Mouse (Mus musculus) megakaryocyte-erythroid progenitor cell, adult 5-6 weeks (primary cell): ENCODE data around the gene Slc16a7. TPM values are rescaled to one million over a fixed set of nuclear protein-coding genes. Genes with fewer than 3 reads are reported as not detected.

Experiments used
- ATAC-seq: replicated peaks from 2 replicates; pipeline ENCODE4 v1.8.0; 2016; ENCODE audit warnings: mild to moderate bottlenecking, inconsistent platforms; ENCODE audit not compliant: severe bottlenecking, poor library complexity, low FRiP score, low TSS enrichment
- total RNA-seq, 2 experiments: library from RNA; stranded (forward) in 1 of 2; stranded (reverse) in 1 of 2; fragments of 200-1000, 215-1000 nt in 1 of 2; fragments of >200 nt in 1 of 2; fragmentation: Nextera tagmentation in 1 of 2; gene quantifications; 2 replicates each; pipeline ENCODE4 v1.2.3; 2014 to 2017

The Slc16a7 gene
- total RNA-seq (2014; fragmentation: Nextera tagmentation) (0.52 TPM in 1 of 2 replicates, not detected in the other), total RNA-seq (2017) (0.50 and 5.6 TPM in 2 replicates)

- ATAC-seq: peak; percentile 86
These were observed at the start of gene Slc16a7 for GRCm38 (mm10) chr10:125388876-125389786. Gene Slc16a7, minus strand, starts transcription at chr10:125389465.

GRCm38 (mm10) chr10:125418795-125419194 is 29.5 kb upstream of the Slc16a7 start:
- ATAC-seq: no peak

GRCm38 (mm10) chr10:125399796-125400195 is 10.5 kb upstream of the Slc16a7 start:
- ATAC-seq: no peak

GRCm38 (mm10) chr10:125390011-125390410 is 746 bp upstream of the Slc16a7 start:
- no peak for ATAC-seq

- ATAC-seq: peak; percentile 15; the same call in 1 of the 2 replicates
These were observed 787 bp downstream of the Slc16a7 start for GRCm38 (mm10) chr10:125388481-125388875.

GRCm38 (mm10) chr10:125387782-125388415 is 1.4 kb downstream of the Slc16a7 start:
- no peak for ATAC-seq

- no peak for ATAC-seq
These were observed 13.7 kb downstream of the Slc16a7 start for GRCm38 (mm10) chr10:125375526-125375925.

- ATAC-seq: no peak
These were observed 16.6 kb downstream of the Slc16a7 start for GRCm38 (mm10) chr10:125372666-125373065.

GRCm38 (mm10) chr10:125371451-125371850 is 17.8 kb downstream of the Slc16a7 start:
- no peak for ATAC-seq

- peak; percentile 26; the same call in 1 of the 2 replicates for ATAC-seq
These were observed 19.1 kb downstream of the Slc16a7 start for GRCm38 (mm10) chr10:125370037-125370610.

- ATAC-seq: no peak
These were observed 30.8 kb downstream of the Slc16a7 start for GRCm38 (mm10) chr10:125358479-125358878.

- ATAC-seq: no peak
These were observed 36.5 kb downstream of the Slc16a7 start for GRCm38 (mm10) chr10:125352805-125353204.

- ATAC-seq: no peak
These were observed 41.1 kb downstream of the Slc16a7 start for GRCm38 (mm10) chr10:125348171-125348570.

- no peak for ATAC-seq
These were observed 42.1 kb downstream of the Slc16a7 start for GRCm38 (mm10) chr10:125347149-125347548.

- ATAC-seq: no peak
These were observed 42.9 kb downstream of the Slc16a7 start for GRCm38 (mm10) chr10:125346364-125346763.

GRCm38 (mm10) chr10:125345583-125345982 is 43.7 kb downstream of the Slc16a7 start:
- ATAC-seq: no peak

GRCm38 (mm10) chr10:125342204-125342603 is 47.1 kb downstream of the Slc16a7 start:
- no peak for ATAC-seq

- no peak for ATAC-seq
These were observed 55.5 kb downstream of the Slc16a7 start for GRCm38 (mm10) chr10:125333799-125334198.

GRCm38 (mm10) chr10:125331334-125331733 is 57.9 kb downstream of the Slc16a7 start:
- ATAC-seq: no peak
